Mouse (Mus musculus) heart, postnatal 25 days (tissue): ENCODE results near the gene Zc3h10. TPM values are rescaled to one million over a fixed set of nuclear protein-coding genes. Genes with fewer than 3 reads are reported as not detected.
"Not testable (repeated sequence)": the region's sequence is repeated elsewhere in the genome, so short reads cannot be mapped to it uniquely, and the experiment has no call there.

Source experiments
- DNase-seq: peaks from one replicate; pipeline ENCODE4 v3.0.0; 2022; ENCODE audit warnings: low spot score
- intact Hi-C: fragments of 180-260 bp; cut with DNase I; formaldehyde crosslinking; loops from one replicate; pipeline ENCODE4 v1.15.1; 2025
- total RNA-seq, 2 experiments: library from RNA; stranded (reverse); gene quantifications; 2 replicates each; pipeline ENCODE4 v1.2.3; 2021

The Zc3h10 gene
- total RNA-seq, 2 experiments from 2014 or later = 7.6 to 9.1 TPM

DNA sequence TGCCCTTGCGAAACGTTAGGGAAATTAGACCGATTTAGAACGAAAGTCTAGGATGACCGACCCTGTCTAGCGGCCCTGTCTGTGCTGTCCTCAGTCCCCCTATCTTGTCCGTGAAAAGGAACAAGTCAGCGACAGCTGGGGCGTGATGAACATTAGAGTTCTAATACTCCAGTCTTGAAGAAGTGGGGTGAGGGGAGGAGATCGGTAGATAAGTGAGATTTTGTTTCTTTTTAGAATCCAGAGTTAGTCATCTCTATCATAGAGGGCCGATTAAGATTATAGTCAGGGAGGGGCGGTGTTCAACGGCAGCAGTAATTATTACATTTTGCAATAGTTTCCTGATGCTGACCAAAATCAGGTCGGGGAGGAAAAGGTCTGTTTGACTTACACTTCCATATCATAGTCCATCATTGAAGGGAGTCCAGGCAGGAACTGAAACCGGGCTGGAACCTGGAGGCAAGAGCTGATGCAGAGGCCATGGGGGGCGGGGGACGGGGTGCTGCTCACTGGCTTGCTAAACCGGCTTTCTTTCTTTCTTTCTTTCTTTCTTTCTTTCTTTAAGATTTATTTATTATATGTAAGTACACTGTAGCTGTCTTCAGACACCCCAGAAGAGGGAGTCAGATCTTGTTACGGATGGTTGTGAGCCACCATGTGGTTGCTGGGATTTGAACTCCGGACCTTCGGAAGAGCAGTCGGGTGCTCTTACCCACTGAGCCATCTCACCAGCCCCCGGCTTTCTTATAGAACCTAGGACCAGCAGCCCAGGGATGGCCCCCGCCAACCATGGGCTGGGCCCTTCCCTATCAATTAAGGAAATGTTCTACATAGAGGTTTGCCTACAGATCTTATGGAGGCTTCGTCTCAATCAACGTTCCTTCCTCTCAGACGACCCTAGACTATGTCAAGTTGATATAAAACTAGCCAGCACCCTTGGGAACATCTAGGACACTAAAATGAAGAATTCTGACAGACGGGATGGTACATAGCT is 20.9 kb downstream of the Zc3h10 start:
- intact Hi-C loops = loop anchor here (5.0 kb wide), 2 partner anchors 34 to 64 kb away; partner anchors contain the start of gene Myl6
- no peak for DNase-seq

DNA sequence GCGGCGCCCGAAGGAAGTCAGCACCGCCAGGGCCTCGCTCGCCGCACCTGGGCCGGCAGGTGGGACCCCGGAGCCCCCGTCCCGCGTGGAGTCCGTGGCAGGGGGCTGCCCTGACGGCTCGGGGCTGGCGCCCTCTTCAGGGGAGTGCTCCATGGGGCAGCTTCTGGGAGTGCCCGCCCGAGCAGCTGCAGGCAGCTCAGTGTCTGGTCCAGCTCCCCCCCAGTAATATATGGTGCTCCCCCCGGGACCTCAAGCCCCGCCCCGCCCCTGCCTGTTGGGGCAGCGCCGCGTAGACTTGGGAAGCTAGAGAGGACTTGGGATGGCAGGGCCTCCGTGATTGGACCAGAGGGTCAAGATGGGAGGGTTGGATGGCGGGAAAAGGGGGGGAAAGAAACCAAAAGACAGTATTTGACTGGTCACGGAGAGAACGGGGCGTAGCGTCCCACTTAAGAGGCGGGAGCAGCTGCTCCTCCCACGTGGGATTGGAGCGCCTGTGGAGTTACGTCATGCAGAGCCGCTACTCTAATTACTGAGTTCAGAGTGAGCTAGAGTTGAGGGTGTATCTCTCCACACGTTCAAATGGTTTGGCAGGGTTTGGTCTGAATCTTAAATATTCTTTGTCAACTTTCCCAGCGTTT is 21.8 kb downstream of the Zc3h10 start, which contains the start of gene Esyt1:
TSS of gene Esyt1 (minus strand) at position 201 of the 638 bp plus-strand sequence.
- DNase-seq = peak; percentile 95
- intact Hi-C loops = loop anchor here (5.0 kb wide), 2 partner anchors 33 to 63 kb away; partner anchors contain the start of gene Myl6

DNA sequence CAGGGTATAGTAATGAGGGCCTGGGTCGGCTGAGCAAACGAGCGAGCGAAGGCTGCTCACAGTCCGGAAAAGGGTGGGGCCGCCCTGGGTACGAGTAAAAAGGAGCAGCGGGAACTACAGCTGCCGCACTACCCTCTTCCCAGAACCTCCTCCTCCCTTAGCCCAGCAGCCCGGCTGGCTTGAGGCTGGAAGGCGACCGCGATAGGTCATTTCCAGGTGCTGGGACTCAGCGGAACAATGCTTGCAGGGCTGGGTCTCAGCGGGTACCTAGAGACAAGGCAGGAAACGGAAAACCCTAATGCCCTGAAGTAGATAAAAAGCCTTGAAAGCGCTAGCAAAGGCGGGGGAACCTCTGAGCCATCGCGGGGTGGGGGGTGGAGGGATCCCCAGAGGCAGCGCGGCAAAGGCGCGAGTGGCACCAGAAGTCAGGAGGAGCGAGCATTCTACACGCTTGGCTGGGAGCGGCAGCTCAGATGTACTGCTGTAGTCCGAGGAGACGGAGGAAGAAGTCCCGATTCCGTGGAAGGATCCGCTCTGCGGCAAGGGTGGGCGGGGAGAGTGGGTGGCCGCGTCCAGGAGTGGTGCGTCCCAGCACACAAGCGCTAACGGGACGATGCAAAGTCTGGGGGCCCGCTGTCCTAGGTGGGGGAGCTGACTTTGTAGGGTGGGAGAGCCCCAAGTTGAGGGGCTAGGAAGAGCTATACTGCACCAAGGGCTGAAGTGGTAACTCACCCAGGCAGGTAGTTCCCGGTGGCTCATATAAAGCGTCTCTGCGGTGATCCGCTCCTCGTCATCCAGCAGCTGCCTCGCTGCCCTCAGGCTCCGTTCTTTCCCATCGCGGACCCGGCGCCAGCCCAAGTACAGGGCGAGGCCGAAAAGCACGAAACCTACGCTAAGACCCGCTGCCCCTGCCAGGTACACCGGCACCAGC is 22.6 kb downstream of the Zc3h10 start:
- no peak for DNase-seq
- intact Hi-C loops = loop anchor here (5.0 kb wide), 2 partner anchors 33 to 63 kb away; partner anchors contain the start of gene Myl6

DNA sequence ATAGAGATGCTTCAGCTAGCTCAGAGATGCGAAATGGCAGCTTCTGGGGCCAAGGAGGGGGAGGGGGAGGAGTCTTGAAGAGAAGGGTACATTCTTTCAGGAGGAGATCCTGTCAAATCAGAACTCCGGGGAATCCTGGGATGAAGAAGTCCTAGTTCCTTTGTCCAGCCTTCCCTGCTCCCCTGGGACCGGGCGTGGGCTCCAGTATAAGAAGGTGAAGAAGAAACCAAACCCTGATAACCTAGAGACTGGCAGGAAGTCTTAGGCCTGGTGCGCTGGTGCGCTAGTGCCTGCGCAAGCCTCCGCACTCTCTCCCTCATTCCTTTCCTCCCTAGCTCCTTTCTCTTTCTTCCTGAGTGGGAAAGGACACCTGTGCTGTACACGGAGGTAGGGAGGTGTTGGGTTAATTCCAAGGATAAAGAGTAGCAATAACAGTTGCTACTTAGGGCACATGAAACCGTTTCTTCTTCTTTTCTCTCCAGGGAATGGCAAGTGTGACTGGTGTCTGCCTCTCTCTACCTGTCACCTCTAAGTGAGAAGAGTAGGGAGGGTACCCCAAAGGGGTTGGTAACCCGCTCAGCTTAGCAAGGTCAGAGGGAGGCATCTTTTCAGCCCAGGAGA is 23.4 kb downstream of the Zc3h10 start:
- DNase-seq = no peak
- intact Hi-C loops = no loop called here

DNA sequence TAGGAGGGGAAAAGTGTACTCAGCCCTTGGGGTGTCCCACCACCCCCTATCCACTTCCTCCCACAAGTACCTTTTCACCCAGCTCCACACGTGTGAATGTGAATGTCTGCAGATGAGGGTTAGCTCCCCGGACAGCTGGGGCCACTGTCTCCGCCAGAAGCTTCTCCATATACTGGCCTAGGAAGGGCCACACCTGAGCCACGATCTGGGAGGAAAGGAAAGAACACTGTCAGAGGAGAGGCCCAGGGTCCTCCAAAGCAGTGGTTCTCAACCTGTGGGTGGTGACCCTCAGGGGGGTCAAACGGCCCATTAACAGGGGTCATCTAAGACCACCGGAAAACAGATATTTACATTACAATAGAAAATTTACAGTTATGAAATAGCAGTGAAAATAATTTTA is 25.2 kb downstream of the Zc3h10 start:
- intact Hi-C loops = no loop called here
- no peak for DNase-seq

DNA sequence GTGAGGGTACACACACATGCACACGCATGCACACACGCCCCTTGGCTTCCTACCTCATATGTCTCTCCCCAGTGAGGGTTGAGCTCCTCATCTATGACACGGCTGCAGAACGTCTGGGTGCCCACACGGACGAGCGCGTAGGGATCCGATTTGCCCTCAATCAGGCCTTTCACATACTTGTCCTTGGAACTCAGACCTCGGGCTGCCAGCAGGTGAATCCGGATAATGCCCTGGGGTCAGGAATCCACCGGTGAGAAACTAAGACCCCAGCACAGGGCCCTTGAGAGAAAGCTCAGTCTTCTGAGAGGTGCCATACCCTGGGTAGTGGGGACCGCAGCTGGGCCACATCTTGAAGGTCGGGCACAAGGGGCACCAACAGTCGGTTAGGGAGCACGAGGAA is 27.0 kb downstream of the Zc3h10 start:
- DNase-seq = no peak
- intact Hi-C loops = no loop called here

DNA sequence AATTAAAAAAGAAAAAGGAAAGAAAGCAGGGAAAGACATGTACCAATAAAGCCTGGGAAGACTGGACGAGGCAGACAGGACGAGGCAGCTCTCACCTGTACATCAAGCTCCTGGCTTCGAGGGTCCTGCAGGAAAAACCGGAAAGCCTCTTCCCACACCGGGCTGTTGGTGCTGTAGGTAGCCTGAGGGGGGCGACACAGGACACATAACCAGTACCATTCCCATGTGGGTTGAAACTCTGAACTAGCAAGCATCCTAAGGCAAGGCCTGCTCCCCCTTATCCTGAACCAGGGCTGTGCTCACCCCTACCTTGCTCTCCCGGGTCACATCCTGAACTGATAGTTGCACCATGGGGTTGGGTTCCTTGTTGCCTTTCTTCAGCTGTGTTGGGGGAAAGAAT is 28.7 kb downstream of the Zc3h10 start:
- no peak for DNase-seq
- intact Hi-C loops = loop anchor here (2.0 kb wide), 1 partner anchor 16 kb away; no protein-coding TSS in a partner anchor

DNA sequence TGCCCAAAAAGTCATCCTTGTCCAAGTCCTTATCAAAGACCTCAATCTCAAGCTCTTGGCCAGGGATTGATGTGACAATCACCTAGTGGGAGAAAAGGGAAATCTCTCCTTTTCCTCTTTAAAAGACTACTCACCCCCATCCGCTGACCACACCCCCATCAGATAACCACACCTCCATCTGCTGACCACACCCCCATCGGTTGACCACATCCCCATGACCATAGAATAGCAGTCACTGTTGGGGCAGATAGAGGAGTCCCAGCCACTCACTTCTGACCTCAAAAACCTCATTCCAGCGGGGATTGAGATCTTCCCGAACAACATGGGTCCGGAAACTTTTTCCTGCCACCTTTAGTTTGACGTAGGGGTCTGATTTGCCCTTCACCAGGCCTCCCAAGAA is 30.9 kb downstream of the Zc3h10 start:
- no peak for DNase-seq
- intact Hi-C loops = no loop called here

DNA sequence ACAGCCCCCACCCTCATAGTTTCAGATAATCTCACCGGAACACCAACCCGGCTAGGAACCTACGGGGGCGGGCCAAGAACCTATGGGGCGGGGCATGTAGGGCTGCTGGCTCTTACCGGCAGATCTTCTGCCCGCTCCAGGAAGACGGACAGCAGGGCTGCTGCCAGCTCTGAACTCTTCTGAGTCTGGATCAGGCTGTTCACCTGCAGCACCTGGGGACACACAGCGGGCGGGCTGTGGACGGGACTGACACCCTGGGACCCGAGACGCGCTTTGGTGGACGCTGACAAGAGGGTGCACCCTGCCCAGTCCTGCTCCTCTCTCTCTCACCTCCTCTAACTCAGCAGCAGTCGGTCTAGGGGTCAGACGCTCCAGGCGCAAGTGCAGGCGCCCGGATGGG is 31.5 kb downstream of the Zc3h10 start:
- DNase-seq = no peak
- intact Hi-C loops = no loop called here

DNA sequence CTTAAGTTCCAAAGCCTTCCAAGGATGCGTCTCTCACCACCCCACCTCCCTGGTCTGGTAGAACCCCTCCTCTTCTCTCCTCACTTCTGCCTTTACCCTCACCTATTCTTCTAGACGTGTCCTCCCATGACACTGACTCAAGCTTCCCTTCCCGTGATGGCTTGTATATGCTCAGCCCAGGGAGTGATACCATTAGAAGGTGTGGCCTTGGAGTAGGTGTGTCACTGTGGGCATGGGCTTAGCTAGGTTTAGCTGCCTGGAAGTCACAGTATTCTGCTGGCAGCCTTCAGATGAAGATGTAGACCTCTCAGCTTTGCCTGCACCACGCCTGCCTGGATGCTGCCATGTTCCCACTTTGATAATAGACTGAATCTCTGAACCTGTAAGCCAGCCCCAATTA is 32.5 kb downstream of the Zc3h10 start:
- intact Hi-C loops = no loop called here
- DNase-seq = no peak

DNA sequence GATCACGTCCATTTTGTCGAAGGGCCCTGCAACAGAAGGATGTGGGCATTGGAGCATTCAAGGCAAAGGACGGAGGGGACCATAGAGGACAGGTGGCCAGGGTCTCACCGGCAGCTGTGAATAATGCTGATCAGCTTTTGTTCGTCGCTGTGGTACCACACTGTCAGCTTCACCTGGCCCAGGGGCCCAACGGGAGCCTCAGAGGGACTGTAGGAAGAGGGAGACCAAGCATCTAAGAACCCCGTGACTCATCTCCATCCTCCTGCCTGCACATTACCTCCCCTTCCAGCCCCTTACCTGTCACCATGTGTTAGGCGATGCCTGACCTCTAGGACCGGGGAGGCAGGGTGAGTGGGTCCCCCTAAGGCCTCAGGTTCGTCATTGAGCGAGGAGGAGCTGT is 35.8 kb downstream of the Zc3h10 start:
- intact Hi-C loops = no loop called here
- DNase-seq = no peak

DNA sequence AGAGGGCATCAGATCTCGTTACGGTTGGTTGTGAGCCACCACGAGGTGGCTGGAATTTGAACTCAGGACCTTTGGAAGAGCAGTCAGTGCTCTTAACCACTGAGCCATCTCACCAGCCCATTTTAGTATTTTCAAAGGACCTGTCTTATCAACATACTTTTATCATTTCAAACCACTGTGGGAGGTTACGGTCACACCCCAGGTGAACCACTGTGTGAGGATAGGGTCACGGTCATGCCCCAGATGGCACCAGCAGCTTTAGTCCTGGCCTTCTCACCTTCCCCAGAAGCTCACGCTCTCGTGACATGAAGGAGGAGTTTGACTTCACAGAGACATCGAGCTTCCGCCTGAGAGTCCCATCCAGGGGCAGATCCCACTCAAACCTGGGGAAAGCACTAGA is 36.4 kb downstream of the Zc3h10 start:
- no peak for DNase-seq
- intact Hi-C loops = no loop called here

DNA sequence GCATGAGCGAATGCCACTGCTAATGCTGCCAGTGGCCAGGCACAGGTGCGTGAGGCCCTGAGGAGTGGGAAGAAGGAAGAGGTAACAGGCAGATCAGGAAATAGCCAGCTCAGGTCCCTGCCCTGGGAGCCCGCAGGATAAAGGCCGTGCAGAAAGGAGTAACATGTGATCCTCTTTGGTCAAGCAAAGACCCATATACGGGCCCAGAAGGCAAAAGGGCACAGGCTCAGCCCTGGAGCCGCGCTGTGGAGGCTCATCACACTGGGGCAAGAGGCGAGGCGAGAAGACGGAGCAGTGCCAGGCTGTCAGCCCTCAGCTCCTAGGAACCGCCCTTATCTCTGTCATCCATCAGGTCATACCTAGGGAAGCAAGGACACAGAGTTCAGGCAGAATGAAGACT is 37.3 kb downstream of the Zc3h10 start:
- DNase-seq = no peak
- intact Hi-C loops = no loop called here

DNA sequence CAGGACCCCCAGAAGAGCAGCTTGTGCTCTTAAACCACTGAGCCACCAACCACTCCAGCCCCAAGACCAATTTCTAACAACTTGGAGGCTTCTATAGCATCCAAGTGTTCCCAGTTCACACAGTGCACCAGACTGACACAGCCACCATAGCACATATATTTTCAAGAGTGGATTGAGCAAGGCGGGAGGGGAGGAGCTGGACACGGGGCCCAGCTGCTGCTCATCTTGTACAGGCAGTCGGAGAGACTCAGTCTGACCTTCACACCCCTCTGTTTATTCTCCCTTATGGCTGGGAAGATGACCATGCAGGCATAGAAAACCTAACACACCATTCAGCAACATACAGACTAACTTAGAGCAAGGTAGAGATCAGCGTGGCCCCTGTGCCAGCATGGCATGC is 37.7 kb downstream of the Zc3h10 start:
- no peak for DNase-seq
- intact Hi-C loops = loop anchor here (5.0 kb wide), 1 partner anchor 32 kb away; no protein-coding TSS in a partner anchor

DNA sequence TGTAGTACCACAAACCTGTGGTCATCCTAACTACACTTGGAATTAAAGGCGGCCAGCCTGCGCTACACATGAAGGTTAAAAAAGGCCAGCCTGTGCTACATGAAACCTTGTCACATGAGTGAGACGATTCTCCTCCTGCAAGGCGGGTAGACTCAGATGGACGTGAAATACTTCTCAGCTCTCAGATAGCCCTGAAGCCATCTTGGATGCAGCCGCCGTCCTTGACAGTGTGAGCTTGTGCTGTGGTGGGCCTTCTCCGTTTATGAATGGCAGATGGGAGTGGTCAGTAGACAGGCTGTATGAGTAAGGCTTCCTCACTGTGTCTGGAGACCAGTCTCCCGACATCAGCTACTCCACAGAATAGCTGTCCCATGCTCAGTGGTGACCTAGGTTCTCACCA is 38.4 kb downstream of the Zc3h10 start:
- no peak for DNase-seq
- intact Hi-C loops = loop anchor here (5.0 kb wide), 1 partner anchor 33 kb away; no protein-coding TSS in a partner anchor

DNA sequence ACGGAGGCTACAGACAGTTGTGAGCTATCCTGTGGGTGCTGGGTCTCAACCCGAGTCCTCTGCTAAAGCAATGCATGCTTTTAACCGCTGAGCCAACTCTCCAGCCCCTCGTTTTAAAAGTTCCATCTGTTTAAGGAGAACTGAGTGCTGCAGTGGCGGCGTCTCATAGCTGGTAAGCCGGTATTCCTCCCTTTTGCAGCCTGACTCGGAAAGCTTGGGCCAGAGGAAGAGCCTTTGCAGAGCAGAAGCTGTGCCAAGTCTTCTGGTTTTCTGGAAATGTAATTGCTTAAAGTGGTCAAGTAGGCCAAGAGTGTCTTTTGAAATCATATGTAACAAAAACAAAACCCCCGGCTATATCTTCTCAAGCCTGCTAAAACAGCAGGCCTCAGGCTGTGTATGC is 39.3 kb downstream of the Zc3h10 start:
- no peak for DNase-seq
- intact Hi-C loops = loop anchor here (5.0 kb wide), 1 partner anchor 34 kb away; no protein-coding TSS in a partner anchor

DNA sequence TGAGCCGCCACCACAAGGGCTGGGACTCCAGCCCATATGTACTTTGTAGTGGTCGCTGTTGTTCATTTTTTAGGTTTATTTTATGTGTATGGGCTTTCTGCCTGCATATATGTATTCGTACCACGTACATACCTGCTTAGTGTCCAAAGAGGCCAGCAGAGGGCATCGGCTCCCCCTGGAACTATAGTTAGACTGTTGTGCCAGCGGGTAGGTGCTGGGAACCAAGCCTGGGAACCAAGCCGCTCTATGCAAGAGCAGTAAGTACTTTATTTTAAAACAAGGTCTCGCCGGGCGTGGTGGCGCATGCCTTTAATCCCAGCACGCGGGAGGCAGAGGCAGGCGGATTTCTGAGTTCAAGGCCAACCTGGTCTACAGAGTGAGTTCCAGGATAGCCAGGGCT is 41.6 kb downstream of the Zc3h10 start:
- intact Hi-C loops = loop anchor here (5.0 kb wide), 1 partner anchor 36 kb away; no protein-coding TSS in a partner anchor
- DNase-seq = no peak

DNA sequence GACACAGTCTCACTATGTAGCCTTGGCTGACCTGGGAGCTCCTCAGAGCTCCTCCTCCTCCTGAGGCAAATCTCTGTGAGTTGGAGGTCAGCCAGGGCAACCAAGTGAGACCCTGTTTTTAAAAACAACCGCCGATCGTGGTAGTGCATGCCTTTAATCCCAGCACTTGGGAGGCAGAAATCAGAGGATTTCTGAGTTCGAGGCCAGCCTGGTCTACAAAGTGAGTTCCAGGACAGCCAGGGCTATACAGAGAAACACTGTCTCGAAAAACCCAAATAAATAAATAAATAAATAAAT is 42.3 kb downstream of the Zc3h10 start:
- intact Hi-C loops = loop anchor here (5.0 kb wide), 1 partner anchor 37 kb away; no protein-coding TSS in a partner anchor
- DNase-seq = not testable (repeated sequence)

DNA sequence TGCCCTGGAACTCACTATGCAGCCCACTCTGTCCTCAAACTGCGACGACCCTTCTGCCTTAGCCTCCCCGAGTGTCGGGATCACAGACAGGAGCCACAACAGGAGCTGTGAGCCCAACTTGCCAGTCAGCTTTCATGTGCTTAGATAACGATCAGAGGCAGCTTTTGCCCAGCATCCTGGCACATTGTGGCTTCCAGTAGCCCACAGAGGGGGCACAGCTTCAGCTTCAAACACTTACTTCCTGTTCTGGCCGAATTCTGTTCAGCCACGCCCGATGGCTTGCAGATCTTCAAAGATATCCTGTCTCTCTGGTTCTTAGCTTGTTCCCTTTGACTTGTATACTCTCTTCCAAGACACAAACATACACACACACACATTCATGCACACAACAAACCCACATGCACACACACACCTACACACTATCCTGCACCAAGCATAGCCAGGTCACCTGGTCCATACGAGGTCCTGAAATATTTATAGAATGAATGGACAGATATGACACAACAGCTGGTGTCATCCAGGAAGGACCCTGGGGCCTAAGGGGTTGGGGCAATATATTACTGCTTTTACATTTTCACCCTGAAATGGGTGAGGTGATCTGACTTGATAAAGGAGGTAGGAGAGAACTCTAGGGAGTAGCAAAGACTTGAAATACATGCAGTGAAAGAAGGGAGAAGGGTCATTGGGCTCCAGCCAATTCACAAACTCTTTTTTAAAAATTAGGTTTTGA is 42.8 kb downstream of the Zc3h10 start:
- DNase-seq = no peak
- intact Hi-C loops = loop anchor here (5.0 kb wide), 1 partner anchor 37 kb away; no protein-coding TSS in a partner anchor
